Mouse (Mus musculus) lung, postnatal 25 days (tissue): Measurements from ENCODE around the gene Epha8.
A peak's percentile ranks its signal among the peaks of the same experiment; 100 is the strongest.

Source experiments
- DNase-seq: peaks from one replicate; pipeline ENCODE4 v3.0.0; 2022; ENCODE audit warnings: low spot score

Epha8 gene

GRCm38 (mm10) chr4:136956751-136957446 lies at the start of gene Epha8:
TSS of gene Epha8 (minus strand) at chr4:136956816.
- DNase-seq: no peak

GRCm38 (mm10) chr4:137001825-137002224 lies 45.2 kb upstream of the Epha8 start:
- no peak for DNase-seq

DNA sequence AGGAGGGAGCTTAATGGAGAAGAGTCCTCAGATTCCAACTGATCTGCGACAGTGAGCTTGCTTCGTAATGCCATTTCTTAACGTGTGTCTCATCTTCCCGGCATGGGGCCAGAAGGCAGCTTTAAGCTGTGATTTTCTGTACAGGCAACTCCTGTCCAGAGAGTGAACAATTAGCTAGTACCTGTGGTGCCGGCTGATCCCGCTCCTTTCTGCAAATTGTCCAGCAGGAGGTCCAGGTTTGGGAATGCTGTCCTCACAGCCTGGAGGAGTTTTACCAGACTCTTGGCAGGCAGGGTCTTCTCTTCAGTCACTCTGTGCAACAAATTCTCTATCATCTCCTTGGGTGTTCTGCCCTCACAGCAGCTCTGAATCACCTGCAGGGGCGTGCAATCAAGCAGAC lies 44.4 kb upstream of the Epha8 start:
- no peak for DNase-seq

DNA sequence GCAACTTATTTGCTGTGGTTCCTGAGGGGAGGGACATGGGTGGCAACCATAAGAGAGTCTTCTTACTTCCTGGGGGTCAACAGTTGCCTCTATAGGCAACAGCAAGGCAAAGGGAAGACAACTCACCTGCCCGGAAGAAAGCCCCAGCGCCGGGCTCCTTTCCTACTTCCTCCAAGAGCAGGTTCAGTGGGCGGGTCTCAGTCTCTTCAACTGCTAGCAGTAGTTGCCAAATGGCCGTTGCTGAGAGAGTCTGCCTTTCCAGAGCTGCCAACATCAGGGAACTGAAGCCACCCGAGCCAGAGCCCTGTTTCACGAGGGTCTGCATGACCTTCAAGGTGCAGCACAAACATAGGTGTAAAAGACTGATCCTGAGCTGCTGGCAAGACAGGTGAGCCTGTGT lies 41.8 kb upstream of the Epha8 start:
- DNase-seq: no peak

DNA sequence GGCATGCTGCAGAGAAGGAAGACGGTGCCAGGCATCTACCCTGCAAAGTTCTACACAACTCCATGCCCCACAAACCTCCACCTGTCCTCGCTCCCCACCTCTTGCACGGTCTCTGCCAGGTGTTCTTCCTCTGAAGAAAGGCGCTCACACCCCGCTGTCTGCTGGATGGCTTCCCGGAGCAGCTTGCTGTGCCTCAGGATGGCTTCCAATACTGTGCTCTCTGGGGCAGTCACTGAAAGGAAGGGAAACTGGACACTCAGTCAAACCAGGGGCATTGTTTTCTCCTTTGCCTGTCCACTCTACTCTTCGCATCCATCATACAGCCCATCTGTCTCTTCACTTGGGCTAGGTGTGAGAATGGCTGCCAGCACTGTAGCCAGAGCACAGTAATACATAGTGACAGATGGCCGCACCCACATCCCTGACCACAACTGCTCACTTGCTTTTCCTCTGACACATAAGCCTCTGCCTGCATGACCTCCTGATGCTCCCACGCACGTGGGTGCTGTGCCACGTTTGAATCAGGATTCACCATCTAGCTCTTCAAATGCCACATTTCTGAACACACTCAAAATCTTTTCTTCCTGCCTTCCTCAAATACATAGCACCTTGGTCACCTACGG lies 41.2 kb upstream of the Epha8 start:
- DNase-seq: no peak

- DNase-seq: no peak
Measured at GRCm38 (mm10) chr4:136996933-136997332, 40.3 kb upstream of the Epha8 start.

- DNase-seq: no peak
Measured at GRCm38 (mm10) chr4:136995361-136995760, 38.7 kb upstream of the Epha8 start.

- no peak for DNase-seq
Measured at GRCm38 (mm10) chr4:136981993-136982695, 25.5 kb upstream of the Epha8 start.

GRCm38 (mm10) chr4:136981347-136981746 lies 24.7 kb upstream of the Epha8 start:
- DNase-seq: peak; percentile 28

DNA sequence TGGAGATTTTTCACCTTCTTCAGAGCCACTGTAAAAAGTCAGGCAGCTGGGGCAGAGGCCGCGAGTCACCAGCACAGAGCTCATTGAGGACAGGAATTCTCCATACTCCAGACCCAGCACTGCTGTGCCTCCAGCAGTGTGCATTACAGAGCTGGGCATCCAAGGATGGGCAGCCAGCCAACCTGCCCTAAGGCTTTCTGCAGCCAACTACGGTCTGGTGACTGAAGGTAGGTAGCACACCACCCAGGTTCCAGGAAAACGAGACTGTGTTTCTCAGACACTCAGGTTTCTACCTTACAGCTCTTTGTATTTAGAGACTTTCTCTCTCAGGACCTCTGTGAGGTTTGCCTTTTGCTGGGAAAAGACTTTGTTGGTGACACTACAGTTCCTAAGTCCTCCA lies 24.3 kb upstream of the Epha8 start:
- DNase-seq: no peak

GRCm38 (mm10) chr4:136977244-136977643 lies 20.6 kb upstream of the Epha8 start:
- no peak for DNase-seq

DNA sequence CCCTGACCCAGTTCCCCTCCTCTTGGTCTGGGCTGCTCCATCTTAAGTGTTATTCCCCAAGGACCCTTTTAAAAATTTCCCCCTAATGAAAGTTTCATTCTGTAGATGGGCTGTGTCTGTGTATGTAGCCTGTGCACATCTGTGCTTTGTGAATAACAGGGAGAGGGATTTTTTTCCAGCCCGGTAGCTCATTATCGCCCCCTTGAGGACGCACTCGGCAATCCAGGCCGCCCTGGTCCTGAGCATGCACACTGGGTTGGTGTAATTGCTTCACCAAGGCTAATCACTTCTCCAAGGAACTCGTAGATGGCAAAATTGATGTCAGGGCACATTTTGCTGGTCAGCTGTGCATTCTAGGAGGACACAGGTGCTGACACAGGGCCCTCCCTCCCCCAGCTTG lies 14.3 kb upstream of the Epha8 start:
- peak; percentile 8 for DNase-seq

GRCm38 (mm10) chr4:136969503-136970276 lies 13.1 kb upstream of the Epha8 start:
- no peak for DNase-seq

DNA sequence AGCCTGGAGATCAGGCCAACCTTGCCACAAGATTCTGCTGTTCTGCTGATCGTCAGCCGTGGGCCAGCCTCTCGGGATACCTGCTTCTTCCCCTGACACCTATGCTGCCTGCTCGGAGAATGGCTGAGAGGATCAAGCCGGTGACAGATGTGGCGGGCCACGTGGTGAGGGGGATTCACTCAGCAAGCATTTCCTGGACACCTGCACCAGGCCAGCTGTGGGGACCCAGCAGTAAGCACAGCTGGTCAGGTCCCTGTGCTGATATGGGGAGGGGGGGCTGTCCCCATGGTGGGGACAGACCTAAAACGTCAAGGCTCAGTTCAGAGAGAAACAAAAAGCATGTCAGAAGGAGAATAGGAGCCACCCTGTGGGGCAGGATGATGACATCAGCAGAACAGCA lies 12.5 kb upstream of the Epha8 start:
- DNase-seq: no peak

- DNase-seq: no peak
Measured at GRCm38 (mm10) chr4:136967511-136967910, 10.9 kb upstream of the Epha8 start.

DNA sequence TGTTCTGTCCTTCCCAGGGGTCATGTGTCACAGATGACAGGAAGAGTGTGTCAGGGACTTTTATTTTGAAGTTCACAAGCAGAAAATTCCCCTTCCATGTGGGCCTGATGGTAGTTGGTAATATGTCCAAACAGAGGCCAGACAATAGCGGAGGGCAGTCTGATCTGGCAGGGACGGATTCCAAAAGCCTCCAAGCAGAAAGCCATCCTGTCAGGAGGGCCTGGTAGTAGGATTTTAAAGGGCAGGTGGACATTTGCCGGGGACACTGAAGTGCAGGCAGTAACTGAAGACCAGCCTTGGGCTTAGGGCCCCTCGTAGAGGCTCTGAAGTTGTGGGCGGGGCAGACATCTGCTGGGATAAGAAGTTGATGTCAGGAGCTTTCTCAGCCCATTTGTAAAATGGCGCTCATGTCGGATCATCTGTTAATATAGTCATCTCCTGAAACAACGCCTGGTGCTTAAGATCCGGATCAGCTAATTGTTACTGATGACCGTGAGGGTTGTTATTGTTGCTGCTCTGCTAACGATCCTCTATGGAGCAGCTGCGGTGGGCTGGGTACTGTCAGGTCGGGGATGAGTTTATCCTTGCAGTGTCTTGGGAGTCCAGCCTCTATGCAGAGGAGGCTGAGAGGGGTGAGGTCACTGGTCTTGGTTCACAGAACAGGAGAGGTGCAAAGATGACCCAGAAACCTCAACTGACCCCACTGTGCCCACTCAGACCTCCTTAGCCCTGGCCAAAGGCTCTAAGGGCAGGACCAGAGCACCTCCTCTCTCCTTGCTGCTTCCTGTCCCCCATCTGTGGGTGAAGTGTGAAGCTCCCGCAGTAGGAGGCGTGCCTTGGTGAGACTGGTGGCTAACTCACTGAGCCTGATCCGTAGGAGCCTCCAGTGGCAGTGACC lies 10.1 kb upstream of the Epha8 start:
- DNase-seq: no peak

DNA sequence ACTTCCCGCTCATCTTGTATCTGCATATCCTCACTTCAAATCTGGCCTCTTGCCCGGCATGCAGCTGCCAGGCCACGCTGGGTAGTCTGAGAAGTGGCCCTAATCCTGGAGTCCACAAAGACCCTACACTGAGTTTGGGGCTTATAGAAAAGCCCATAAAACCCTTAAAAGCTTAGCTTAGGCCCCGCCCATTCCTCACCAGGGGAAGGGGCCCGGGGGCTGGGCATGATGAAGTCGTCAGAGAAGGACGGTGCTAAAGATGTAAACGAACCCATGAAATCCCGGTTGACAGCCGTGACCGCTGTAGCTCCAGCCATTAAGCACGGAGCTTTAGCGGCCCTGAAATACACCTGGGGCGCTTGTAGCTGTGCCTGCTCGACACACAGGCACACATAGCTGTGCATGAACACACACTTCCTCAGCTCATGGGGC lies 8.4 kb upstream of the Epha8 start:
- DNase-seq: no peak

DNA sequence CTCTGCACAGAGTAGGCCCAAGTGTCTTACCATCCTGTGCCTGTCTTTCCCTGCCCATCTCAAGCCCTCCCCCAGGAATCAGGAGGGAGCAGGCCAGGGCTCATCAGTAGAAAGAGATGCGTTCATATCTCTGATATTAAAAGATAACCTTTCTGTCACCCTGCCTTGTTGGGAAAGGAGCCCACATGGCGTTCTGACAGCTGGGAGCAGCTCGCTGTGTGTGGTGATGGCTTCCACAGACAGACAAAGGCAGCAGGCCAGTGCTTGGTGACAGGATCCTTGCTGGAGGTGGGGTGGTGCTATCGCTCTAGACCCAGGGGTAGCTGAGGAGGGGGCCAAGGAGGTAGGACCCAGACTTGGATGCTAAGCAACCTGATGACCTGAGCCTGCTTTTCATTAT lies 5.8 kb upstream of the Epha8 start:
- no peak for DNase-seq

DNA sequence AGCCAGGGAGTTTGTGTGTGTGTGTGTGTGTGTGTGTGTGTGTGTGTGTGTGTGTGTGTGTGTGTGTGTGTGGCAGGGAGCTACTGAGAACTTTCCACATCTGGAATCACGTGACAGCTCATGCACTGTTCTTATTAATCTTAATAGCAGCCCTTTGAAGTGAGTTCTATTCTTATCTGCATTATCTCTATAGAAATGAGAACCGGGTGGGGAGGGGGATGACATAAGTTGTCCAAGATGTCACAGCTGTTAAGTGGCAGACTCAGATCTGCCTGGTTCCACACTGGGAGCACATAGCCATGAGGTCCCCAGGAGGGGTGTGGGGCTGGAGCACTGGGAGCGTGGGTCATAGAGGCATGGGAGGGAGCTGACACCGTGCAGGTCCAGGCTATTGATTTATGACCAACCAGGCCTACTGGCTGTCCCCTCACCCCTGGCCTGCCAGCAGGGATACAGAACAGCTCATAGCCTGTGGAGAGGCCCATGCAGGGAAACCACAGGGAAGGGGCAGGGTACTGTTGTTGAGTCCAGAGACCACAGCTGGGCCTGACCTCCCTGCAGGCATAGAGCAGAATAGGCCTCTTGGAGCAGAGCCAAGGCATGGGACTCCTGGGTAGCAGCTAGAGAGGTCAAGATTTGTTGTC lies 5.1 kb upstream of the Epha8 start:
- no peak for DNase-seq

DNA sequence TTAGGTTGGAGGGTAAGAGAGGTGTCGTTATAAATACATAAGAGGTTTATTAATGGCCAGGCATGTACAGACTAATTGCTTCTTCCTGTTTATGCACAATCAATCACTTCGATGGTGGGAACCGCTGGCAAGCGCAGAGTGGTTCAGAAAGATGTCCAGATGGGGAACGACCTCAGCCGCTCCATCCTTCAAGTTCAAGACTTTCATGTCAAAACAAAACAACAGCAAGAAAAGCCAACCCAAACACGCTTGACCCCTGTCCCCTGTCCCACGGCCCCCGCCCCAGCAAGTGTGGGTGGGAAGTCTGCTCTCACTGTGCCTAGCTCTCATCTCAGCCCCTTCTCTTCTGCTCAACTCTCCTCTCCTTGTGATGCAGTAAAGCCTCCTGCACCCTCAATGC lies 4.0 kb upstream of the Epha8 start:
- no peak for DNase-seq

DNA sequence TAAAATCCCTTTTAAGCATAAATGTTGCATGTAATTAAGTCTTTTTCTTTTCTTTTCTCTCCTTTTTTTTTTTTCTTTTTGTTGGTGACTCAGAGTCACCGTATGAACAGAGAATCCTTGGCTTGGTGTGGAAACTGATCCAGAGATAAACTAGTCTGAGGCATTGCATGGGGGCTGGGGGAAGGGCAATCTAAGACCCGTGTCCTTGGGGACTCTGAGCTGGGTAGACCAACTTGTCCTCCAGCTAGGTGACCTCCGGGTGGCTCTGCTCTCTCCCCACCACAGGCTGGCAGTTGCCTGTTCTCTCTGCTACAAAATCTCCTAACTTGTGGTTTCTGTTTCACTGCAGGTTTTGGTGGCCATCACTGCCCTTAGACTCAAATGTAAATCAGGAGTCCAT lies 3.5 kb upstream of the Epha8 start:
- DNase-seq: no peak
